Mouse (Mus musculus): ENCODE results near the gene Psma6.

Gene Psma6

DNA sequence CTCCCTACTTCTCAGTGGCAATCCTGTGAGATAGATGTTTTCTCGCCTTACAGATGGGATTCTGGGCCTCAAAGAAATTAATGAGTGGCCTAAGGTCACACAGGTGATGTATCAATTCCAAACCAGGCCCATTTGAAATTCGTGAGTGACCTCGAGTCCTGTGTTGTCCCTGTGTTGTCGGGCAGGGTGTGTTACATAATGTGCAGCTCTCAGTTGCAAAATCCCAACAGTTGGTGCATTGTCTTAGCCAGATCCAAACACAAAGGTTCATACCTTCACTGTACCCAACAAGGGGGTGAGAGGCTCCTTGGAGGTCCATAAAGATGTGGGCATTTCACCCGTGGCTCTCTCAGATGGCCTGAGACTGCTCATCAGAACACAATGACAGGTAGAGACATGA, 56.4 kb downstream of the Psma6 start:
- DNase-seq: no peak

GRCm38 (mm10) chr12:55442245-55442644, 58.2 kb downstream of the Psma6 start:
- DNase-seq: no peak

DNA sequence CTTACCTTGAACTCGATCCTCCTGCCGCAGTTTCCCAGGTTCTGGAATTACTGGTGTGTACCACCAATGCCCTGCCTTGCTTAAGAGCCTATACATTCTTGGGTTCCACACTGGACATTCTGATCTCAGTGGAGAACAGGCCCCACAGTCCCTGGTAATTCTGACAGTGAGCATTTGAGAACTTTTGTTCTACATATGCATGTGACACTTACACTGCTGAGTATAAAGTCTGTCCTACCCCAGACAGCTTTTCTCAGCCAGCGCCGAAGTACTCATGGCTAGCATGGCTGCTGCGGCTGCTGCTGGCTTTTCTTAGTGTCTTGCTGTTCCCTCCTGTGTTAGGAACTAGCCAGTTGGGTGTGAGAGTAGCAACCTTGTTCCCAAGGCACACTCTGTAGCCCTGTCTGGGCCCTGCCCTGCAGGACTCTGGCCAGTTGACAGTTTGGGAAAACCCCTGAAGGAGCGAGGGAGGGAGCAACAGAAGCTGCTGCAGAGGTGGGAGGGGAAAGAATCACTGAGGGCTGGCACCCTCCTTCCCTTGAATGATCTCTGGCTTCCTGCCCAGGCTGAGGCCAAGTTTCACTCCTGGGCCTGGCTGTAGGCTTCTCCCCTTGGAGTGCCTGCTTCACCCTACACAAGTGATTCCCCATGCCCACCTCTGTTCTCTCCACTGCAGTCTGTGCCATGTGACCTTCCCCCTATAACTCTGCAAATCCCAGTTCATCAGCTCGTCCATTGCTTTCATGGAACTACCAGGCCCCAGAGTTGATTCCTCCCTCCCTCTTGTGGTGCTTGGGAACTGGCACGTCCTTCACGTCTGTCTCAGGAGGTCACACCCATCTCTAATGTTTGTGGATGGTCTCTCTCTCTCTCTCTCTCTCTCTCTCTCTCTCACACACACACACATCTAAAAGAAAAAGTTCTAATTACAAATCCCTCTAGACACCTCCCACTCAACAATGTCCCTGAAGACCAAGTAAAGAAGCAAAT, 59.1 kb downstream of the Psma6 start:
- peak in 1 of 2 experiments; percentile 54 for DNase-seq

GRCm38 (mm10) chr12:55444031-55444451, 60.0 kb downstream of the Psma6 start:
- DNase-seq: no peak

- no peak for DNase-seq
Measured at GRCm38 (mm10) chr12:55445583-55445982, 61.6 kb downstream of the Psma6 start.

DNA sequence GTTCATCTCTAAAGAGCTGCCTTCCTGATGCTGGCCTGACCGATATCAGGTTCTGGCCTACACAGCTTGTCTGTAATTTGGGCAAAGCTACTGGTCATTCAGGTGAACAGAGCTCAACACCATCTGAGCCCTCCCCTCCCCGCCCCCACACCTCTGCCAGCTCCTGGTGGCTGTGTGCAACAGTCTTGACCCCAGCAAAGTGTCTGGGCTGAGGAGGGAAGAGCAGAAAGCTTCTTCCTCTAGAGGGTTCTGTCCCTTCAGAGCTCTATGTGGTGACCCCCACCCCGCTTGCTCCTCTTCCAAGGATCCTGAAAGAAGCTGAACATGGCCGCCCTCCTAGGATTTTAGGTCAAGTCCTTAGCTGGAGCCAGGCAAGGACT, 62.3 kb downstream of the Psma6 start:
- DNase-seq: peak in 1 of 2 experiments; percentile 38

- DNase-seq: peak; percentile 80 to 85
Measured at GRCm38 (mm10) chr12:55446746-55447395, 62.8 kb downstream of the Psma6 start.

- DNase-seq: no peak
Measured at GRCm38 (mm10) chr12:55447396-55447760, 63.4 kb downstream of the Psma6 start.

- DNase-seq: no peak
Measured at GRCm38 (mm10) chr12:55448457-55448856, 64.4 kb downstream of the Psma6 start.

DNA sequence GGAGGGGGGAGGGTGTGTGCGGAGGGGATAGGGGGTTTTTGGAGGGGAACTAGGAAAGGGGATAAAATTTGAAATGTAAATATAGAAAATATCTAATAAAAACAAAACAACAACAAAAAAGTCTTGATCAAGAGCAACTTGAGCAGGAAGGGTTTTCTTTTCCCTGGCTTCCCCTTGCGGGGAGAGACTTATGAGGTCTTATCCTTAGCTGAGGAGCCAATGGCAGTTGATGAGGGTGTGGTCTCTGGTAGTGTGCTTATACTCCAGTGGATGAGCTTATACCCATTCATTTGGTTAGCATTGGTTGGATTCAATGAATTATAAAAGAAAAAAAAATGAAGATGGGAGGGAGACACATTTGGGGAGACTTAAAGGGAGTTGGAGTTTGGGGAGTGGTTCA, 65.0 kb downstream of the Psma6 start:
- DNase-seq: no peak

- DNase-seq: no peak
Measured at GRCm38 (mm10) chr12:55450421-55450820, 66.4 kb downstream of the Psma6 start.

DNA sequence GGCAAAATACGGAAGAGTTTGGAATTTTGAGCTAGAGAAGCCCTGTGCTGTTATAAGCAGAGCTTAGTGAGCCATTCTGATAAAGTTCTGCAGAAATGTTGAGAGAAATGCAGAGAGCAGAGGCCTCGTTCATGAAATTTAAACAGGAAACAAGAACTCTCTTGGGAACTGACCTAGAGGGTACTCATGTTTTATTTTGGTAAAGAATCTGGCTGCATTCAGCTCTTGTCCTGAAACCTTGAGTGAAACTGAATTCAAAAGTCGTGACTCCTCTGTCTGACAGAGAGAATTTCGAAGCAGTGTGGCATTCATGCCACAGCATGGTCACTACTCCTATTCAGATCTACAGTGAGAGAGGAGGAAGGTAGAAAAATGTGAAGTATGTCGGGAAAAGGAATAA, 68.8 kb downstream of the Psma6 start:
- no peak for DNase-seq

GRCm38 (mm10) chr12:55453924-55454323, 69.9 kb downstream of the Psma6 start:
- no peak for DNase-seq

GRCm38 (mm10) chr12:55455206-55455605, 71.2 kb downstream of the Psma6 start:
- peak in 1 of 2 experiments; percentile 26 for DNase-seq

GRCm38 (mm10) chr12:55456136-55456535, 72.1 kb downstream of the Psma6 start:
- DNase-seq: no peak

DNA sequence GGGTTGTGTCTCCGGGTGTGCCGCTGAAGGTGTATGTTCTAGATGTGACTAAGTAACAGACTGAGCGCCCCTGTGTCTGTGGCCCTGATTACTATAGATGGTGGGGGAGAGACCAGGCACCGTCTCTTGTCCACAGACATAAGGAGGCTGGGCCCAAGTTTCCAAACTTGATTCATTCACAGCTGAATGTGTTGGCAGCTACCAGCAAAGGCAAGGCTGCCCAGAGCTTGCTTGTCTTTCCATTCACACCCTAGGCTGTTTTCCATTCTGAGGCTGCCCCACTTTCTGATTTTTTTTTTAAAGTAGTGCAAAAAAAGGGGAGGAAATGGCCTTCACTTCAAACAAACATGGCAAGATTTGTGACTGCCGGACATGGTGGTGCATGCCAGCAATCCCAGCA, 72.9 kb downstream of the Psma6 start:
- no peak for DNase-seq

- no peak for DNase-seq
Measured at GRCm38 (mm10) chr12:55459739-55460138, 75.7 kb downstream of the Psma6 start.

GRCm38 (mm10) chr12:55460900-55461299, 76.9 kb downstream of the Psma6 start:
- DNase-seq: no peak

- no peak for DNase-seq
Measured at GRCm38 (mm10) chr12:55461767-55462166, 77.7 kb downstream of the Psma6 start.

GRCm38 (mm10) chr12:55462456-55462855, 78.4 kb downstream of the Psma6 start:
- DNase-seq: no peak

DNA sequence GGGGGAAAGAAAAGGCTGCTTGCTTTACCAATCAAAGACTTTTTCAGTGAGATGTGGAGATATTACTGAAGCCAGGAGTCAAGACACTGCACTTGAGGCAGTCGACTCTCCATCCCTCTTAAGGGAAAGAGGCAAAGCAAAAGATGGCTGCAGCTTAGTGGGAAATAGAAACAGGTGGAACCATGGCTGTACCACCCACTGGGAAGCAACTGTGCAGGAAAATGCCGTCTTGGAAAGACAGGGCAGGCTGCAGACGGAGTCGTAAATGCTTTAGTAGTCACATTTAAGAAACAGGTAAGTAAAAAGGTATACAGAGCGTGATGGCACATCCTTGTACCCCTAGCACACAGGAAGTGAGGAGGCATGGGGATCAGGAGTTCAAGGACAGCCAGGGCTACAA, 79.1 kb downstream of the Psma6 start:
- peak; percentile 50 to 65 for DNase-seq

DNA sequence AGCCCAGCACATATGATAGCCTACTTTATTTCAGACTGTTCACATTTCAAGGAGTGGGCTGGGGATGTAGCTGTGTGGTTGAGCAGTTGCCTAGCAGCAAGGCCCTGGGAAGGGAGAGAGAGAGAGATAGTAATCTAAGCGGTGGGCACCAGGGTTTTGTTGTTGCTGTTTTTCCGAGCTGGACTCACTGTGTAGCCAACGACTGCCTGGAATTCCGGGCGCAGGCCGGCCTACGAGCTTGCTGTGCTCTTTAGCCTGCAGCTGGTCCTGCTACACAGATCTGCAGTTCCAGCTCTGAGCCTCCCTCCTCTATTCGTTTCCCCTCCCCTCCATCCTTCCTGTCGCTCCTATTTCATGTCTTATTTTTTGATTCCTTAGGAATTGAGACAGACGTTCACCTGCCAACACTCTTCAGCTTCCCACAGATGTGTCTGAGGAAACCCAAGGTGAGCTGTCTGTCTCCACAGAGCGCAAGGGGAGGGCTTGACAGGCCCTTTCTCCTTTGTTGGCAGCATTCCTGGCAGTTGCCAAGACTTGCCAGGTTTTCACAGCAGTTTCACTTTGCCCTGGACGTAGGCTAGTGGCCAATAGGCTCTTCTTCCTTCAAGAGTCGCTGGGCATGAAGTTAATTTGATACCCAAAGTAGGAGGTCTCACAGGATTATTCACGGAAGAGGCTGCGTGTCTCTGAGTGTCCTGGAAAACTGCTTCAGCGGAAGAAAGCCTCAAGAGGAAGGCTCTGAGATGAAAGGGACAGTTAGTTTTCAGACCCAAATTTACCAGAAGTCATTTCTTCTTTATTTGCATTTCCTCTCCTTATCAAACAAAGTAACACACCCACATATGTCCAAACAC, 80.2 kb downstream of the Psma6 start:
- DNase-seq: peak; percentile 49 to 51

GRCm38 (mm10) chr12:55464846-55465361, 80.9 kb downstream of the Psma6 start:
- DNase-seq: peak in 1 of 2 experiments; percentile 39

Data from cerebellum, postnatal 25 days (tissue).